Mouse (Mus musculus) ES-E14 (cell line): ENCODE data around the gene Trp53tg5.

Experiments
- MAFK ChIP-seq: IDR thresholded peaks from 2 replicates; pipeline ENCODE4 v1.6.1; 2014; ENCODE audit warnings: mild to moderate bottlenecking, low read depth, low read length, inconsistent platforms; ENCODE audit not compliant: insufficient read depth
- ZC3H11A ChIP-seq: IDR thresholded peaks from 2 replicates; pipeline ENCODE4 v1.6.1; 2012; ENCODE audit warnings: low read depth, mild to moderate bottlenecking, inconsistent platforms, low read length, borderline replicate concordance

DNA sequence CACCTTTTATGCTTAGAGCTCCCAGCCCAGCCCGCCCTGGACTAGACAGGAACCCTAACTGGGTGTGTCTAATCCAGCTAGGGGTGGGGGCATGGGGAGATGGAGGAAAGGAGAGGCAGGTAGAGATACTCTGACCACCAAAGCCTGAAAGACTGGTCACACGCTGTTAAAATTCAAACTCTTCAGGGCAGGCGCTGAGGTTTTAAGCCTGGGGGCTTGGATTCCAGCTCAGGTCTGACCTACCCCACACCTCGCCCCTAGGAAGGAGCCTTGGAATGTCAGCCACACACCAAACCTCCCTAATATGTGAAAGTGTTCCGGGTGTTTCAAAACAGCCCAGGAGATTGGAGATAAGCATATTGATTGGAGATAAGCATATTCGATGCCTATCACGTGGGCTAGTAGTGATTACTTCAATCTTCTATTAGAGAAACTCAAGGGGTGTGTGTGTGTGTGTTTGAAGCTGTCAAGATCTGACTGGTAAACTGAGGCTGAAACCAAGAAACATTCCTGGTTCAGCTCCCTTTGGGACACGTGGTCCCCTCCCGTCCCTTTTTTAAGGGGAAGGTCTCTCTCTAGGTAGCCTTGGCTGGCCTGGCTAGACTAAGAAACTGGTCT, 40.1 kb downstream of the Trp53tg5 start:
- TF ChIP-seq ZC3H11A (no peak), MAFK (no peak)
